Mouse (Mus musculus): ENCODE results near the gene Spaca4.

DNA sequence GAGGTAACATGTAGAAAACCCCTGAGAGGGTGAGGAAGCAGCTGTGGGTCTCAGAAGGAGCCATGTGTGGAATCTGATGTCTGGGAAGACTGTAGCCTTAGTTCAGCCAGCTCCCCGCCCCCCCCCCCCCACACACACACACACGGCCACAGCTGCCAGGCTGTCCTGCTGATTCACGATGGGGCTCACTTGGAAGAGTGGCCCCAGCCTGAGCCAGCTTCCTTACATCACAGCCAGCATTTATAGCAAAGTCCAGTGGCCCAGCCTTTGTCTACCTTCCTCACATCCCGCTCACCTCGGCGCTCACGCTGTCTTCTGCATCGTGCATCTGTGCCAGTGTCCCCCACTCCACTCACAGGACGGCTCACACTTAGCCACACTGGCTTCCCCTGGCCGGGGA is 23.8 kb upstream of the Spaca4 start:
- no peak for TF ChIP-seq CTCF (IDR thresholded peaks at IDR 0.05; ENCODE audit: insufficient read depth, low read depth, low read length)
- TF ChIP-seq POLR2A (IDR thresholded peaks at IDR 0.05; ENCODE audit: insufficient read depth, low read depth, low read length), result no peak
